Mouse (Mus musculus) heart, postnatal 25 days (tissue): Measurements from ENCODE around the gene Slc48a1. TPM values are rescaled to one million over a fixed set of nuclear protein-coding genes. Genes with fewer than 3 reads are reported as not detected.

Source experiments
- DNase-seq: peaks from one replicate; pipeline ENCODE4 v3.0.0; 2022; ENCODE audit warnings: low spot score
- intact Hi-C: fragments of 180-260 bp; cut with DNase I; formaldehyde crosslinking; loops from one replicate; pipeline ENCODE4 v1.15.1; 2025
- total RNA-seq, 2 experiments: library from RNA; stranded (reverse); gene quantifications; 2 replicates each; pipeline ENCODE4 v1.2.3; 2021

The Slc48a1 gene
- total RNA-seq, result 10 to 100 TPM; 76.5 to 83.0 TPM

- intact Hi-C loops, result loop anchor here (1.0 to 5.0 kb wide), 2 partner anchors 58 to 174 kb away; no protein-coding TSS in a partner anchor
- DNase-seq, result no peak
Measured at GRCm38 (mm10) chr15:97778311-97779098, at the start of gene Slc48a1. Gene Slc48a1 (plus strand): TSS chr15:97778520.

GRCm38 (mm10) chr15:97728804-97729203, 49.5 kb upstream of the Slc48a1 start:
- DNase-seq, result peak; percentile 44
- intact Hi-C loops, result no loop called here

- no peak for DNase-seq
Measured at GRCm38 (mm10) chr15:97730365-97730764, 48.0 kb upstream of the Slc48a1 start.

GRCm38 (mm10) chr15:97731111-97731510, 47.2 kb upstream of the Slc48a1 start, which contains the start of gene Endou:
Gene Endou (minus strand): TSS chr15:97731339.
- no peak for DNase-seq
- intact Hi-C loops, result no loop called here

More at GRCm38 (mm10) chr15:97730365-97730764, 48.0 kb upstream of the Slc48a1 start:
- intact Hi-C loops, result no loop called here

DNA sequence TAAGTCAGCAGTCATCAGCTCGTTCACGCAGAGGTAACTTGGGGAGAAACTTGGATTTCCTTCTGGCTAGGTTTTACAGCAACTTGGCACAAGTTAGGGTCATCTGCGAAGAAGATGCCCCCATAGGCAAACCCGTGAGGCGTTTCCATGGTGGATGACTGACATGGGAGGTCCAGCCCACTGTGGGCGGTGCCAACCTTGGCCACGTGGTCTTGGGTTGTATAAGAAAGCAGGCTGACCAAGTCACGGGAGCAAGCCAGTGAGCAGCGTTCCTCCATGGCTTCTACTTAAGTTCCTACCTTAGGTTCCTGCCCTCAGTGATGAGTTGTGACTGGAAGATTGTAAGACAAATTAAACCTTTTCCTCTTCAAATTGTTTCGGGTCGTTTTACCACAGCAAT, 46.3 kb upstream of the Slc48a1 start:
- intact Hi-C loops, result no loop called here
- no peak for DNase-seq

DNA sequence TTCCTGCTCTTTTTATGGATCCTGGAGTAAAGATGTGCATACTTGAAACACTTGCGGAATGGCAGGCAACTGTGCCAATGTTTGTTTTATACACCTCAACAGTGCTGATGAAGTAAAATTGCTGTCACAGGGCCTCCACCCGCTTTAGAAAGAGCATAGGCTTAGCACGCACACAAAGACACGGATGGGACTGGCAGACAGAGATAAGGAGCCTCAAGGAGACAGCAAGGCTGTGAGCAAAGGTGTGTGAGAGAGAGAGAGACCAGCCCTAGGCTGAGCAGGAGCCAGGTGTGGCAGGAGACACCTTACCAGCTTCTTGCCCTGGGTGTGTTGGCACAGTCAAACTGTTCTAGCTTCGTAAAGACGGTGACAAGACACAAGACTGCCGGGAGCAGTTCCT, 39.4 kb upstream of the Slc48a1 start:
- DNase-seq, result no peak
- intact Hi-C loops, result no loop called here

DNA sequence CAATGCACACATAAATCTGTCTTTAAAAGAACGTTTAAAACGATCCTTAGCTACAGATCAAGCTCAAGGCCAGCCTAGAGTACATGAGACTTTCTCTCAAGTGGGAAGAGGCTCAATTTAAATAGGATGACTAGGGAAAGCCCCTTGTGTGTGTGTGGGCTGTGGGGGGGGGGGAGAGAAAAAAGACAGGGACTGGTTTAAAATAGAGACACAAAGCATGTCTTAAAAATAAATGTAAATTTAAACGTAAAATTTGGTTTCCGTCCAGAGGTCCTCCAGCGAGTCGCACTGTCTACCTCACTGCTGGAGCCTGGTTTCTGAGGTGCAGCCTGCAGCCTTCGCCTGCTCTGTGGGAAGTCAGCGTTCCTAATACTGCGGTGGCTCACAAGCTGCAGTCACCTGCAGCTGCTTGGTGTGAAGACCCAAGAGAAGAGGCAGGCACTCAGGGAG, 38.0 kb upstream of the Slc48a1 start:
- intact Hi-C loops, result no loop called here
- DNase-seq, result no peak

- intact Hi-C loops, result no loop called here
- DNase-seq, result no peak
Measured at GRCm38 (mm10) chr15:97741662-97742061, 36.7 kb upstream of the Slc48a1 start.

DNA sequence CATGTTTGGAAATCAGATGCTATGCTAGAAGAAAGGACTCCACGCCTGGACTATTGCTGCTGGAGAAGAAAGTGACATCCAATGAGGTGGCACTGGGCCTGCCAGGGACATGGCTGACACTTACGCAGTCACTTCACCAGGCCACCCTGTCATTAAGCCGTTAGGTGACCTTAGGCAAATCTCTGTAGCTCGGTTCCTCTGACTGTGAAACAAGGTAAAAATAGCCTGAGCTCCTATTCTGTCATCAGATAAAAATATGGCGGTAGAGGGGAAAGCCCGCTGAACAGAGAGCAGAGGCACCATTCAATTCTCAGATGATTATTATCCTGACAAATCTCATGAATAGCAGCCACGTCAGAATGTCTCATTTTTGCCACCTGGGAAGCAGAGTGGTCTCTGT, 36.2 kb upstream of the Slc48a1 start:
- intact Hi-C loops, result no loop called here
- DNase-seq, result no peak

- no peak for DNase-seq
- intact Hi-C loops, result no loop called here
Measured at GRCm38 (mm10) chr15:97742600-97742999, 35.7 kb upstream of the Slc48a1 start.

- no peak for DNase-seq
- intact Hi-C loops, result no loop called here
Measured at GRCm38 (mm10) chr15:97743210-97743609, 35.1 kb upstream of the Slc48a1 start.

- DNase-seq, result no peak
- intact Hi-C loops, result no loop called here
Measured at GRCm38 (mm10) chr15:97743961-97744525, 34.3 kb upstream of the Slc48a1 start.

DNA sequence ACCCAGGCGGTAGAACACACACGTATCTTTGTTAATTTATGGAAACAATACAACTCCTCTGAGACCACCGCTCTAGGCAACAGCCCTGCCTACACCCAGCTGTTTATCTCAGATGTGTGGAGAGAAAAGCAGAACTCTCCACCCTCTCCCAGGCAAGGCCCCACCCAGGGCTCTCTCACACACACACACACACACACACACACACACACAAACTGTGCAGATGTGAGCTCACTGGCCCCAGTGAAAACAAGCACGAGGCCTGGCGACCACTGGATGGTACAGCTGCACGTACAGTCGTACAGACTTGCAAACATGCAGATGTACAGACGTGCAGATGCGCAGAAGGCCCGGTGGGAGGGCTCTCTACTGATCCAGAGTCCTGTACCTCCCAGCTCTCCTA, 33.4 kb upstream of the Slc48a1 start:
- intact Hi-C loops, result no loop called here
- DNase-seq, result no peak

DNA sequence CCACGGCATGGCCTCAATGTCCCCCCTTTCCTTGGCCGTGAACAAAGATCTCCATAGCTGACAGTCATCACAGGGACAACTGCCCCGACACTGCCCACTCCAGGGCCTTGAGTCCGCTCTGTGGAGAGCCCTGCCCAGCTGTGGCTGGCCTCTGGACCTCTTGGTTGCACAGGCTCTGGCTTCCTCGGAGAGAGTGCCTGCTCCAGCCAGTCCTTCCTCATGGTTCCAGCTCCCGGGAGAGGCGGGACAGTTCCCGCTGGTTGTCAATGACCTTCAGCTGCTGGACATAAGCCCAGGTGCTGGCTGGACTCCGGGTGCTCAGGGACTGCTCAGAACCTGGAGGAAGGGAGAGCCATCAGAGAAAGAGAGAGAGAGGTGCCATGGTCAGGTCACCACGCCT, 33.0 kb upstream of the Slc48a1 start:
- intact Hi-C loops, result no loop called here
- peak; percentile 69 for DNase-seq

DNA sequence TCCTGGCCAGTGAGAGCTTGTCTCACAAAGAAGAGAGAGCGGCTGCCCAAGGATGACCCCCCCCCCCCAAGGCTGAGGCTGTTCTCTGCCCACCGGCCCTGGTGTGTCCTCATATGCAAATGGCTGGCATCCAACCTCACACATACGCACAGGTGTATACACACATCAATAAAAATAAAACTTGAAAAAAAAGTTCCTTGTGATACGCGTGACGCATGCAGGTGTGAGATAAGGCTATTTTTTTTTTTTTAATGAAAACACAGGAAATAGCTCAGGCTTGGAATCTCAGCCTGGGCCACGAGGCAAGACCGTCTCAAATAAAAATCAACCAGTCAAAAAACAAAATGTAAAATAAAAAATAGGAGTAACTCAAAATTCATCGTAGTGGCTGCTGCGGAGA, 32.0 kb upstream of the Slc48a1 start:
- DNase-seq, result no peak
- intact Hi-C loops, result no loop called here

DNA sequence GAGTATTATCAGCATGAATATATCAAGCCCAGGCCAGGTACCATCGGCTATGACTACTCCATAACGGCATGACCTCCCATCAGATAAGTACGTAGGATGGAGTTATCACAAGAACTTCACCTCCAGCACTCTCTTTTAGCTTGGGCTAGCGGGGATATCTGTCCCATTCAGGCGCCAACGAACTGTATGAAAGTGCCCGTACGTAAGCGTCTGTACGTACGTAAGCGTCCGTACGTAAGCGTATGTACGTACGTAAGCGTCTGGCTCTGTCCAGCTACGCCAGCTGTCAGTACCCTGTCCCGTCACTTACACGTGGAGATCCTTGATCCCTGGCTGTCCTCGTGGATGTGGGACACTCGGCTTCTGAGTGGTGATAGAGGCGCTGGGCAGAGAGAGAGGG, 31.6 kb upstream of the Slc48a1 start:
- DNase-seq, result no peak
- intact Hi-C loops, result no loop called here

GRCm38 (mm10) chr15:97747486-97747885, 30.8 kb upstream of the Slc48a1 start:
- no peak for DNase-seq
- intact Hi-C loops, result no loop called here

DNA sequence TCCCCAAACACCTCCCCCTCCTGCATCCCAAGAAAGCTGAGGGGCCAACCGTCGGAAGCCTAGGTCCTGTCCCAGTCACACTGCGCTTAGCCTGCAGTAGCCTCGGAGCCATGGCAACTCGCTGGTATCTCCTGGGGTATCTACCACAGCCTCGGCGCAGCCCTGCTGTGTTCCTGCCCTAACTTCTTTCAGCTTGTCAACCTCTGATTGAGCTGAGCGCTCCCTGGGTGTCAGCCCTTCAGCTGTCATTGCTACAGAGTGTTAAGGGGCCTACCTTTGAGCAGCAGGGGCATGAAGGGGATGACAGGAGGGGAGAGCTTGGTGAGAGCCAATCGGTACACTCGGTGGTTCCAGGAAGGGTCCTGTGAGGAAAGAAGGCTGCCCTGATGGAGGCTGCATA, 30.0 kb upstream of the Slc48a1 start:
- no peak for DNase-seq
- intact Hi-C loops, result no loop called here

- DNase-seq, result no peak
- intact Hi-C loops, result no loop called here
Measured at GRCm38 (mm10) chr15:97748964-97749363, 29.4 kb upstream of the Slc48a1 start.

- no peak for DNase-seq
- intact Hi-C loops, result no loop called here
Measured at GRCm38 (mm10) chr15:97749397-97749796, 28.9 kb upstream of the Slc48a1 start.

- intact Hi-C loops, result no loop called here
- DNase-seq, result no peak
Measured at GRCm38 (mm10) chr15:97749841-97750240, 28.5 kb upstream of the Slc48a1 start.
